Mouse (Mus musculus): ENCODE data around the gene Nvl. TPM values are rescaled to one million over a fixed set of nuclear protein-coding genes. Genes with fewer than 3 reads are reported as not detected.

The Nvl gene
- polyA plus RNA-seq, 1 experiment from 2014 or later = 38.1 TPM

DNA sequence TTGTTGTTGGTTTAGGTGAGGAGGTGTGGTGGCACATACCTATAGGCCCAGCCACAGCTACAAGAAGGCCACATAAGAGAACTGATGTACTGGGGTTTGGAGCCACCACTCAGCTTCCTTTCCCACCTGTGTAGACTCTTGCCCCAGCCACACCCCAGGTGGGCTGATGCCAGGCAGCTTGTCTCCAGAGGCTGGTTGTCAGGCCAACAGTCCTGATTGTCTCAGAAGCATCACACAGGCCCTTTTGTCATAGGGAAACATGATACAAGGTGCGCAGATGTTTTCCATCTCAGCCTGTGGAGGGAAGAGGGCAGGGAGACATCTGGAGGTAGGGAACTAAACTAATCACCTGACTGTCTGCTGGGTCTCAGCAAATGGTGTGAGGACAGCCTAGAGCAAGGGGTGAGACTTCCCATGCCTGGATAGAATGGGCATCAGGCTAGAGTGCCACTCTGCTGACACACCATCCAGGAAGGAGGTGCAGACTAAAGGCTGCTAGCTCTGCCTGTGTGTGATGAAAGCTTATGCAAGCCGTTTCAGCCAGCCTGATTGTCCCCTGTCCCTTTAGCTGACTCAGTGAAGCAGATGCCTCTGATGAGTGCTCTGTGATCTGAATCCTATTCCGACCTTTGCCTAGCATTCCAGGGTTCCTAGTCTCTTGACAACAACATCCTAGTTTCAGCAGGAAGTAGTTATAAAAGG is 82.1 kb downstream of the Nvl start:
- no peaks in the 10 kb centered on the region for H3K27me3 ChIP-seq (replicated peaks; ENCODE audit: control insufficient read depth, insufficient read depth, low read length)
- H3K27ac ChIP-seq (ENCODE audit: low read depth, low read length) = no peak overlapping the region
- no peak for DNase-seq (ENCODE audit: low spot score)
- no peaks in the 10 kb centered on the region for H3K9me3 ChIP-seq (ENCODE audit: control insufficient read depth, low read length)
- H3K9ac ChIP-seq (ENCODE audit: low read depth, low read length) = no peak overlapping the region
- no peak overlapping the region for H3K4me3 ChIP-seq (ENCODE audit: low read depth, low read length)
- no peak for ATAC-seq (replicated peaks; ENCODE audit: low FRiP score)
- H3K36me3 ChIP-seq (ENCODE audit: control insufficient read depth, insufficient read depth, low read length) = no peaks in the 10 kb centered on the region
- 66% methylated on average over 3 of the region's 3 CpGs for WGBS
- H3K4me1 ChIP-seq (replicated peaks; ENCODE audit: control insufficient read depth, insufficient read depth, low read length) = no peaks in the 10 kb centered on the region
- no peak overlapping the region for H3K4me2 ChIP-seq

DNA sequence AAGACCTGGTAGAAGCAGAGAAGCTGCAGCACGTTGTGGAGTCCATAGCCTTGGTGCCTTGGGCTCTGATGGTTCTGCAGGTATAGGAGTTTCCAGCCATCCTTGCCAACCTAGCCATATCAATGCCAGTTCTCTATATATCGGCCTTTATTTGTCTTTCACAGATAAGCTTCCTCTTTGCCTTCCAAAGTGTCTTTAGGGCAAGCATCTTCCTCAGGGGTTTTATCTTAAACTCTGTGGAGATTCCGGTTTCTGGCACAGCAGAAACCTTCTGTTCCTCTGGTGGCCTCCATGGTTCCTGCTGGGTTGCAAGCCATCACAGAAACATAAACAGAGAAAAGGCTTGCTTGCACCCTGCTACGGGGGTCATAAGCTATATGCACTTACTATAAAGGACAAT is 91.1 kb downstream of the Nvl start:
- Histone ChIP-seq H3K36me3 (ENCODE audit: control insufficient read depth, insufficient read depth, low read length) (no peaks in the 10 kb centered on the region), H3K4me2 (no peak overlapping the region), H3K4me1 (replicated peaks; ENCODE audit: control insufficient read depth, insufficient read depth, low read length) (no peaks in the 10 kb centered on the region), H3K9me3 (ENCODE audit: control insufficient read depth, low read length) (no peaks in the 10 kb centered on the region), H3K9ac (ENCODE audit: low read depth, low read length) (no peak overlapping the region), H3K27ac (ENCODE audit: low read depth, low read length) (no peak overlapping the region), H3K4me3 (ENCODE audit: low read depth, low read length) (no peak overlapping the region), H3K27me3 (replicated peaks; ENCODE audit: control insufficient read depth, insufficient read depth, low read length) (no peaks in the 10 kb centered on the region)
- WGBS = 66% methylated on average over 4 of the region's 4 CpGs
- DNase-seq (ENCODE audit: low spot score) = no peak
- ATAC-seq (replicated peaks; ENCODE audit: low FRiP score) = no peak

DNA sequence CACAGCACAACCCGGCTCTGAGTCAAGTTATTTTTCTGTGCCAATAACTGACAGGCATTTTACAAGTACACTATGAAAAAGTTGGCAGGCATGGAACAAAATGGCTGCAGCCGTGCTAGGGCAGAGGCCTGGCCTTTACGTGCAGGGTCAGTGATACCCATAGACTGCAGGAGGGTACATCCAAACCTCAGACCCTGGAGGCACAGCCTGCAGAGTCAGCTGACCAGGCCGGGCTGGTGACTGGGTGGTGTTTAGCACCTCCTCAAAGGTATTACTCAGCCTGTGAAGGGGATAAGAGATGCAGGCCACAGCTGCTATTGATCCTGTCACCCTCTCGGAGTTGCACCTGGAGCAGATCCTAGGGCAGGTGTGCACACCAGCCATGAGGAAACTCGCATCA is 93.1 kb downstream of the Nvl start, which contains the start of gene 9130409I23Rik:
Gene 9130409I23Rik (plus strand): TSS at position 301 of the 400 bp plus-strand sequence.
- no peaks in the 10 kb centered on the region for H3K4me1 ChIP-seq (replicated peaks; ENCODE audit: control insufficient read depth, insufficient read depth, low read length)
- H3K9me3 ChIP-seq (ENCODE audit: control insufficient read depth, low read length) = no peaks in the 10 kb centered on the region
- H3K9ac ChIP-seq (ENCODE audit: low read depth, low read length) = no peak within 1 kb of the TSS
- no peak within 1 kb of the TSS for H3K4me3 ChIP-seq (ENCODE audit: low read depth, low read length)
- DNase-seq (ENCODE audit: low spot score) (no peak), ATAC-seq (replicated peaks; ENCODE audit: low FRiP score) (no peak)
- no peak within 1 kb of the TSS for H3K27ac ChIP-seq (ENCODE audit: low read depth, low read length)
- H3K36me3 ChIP-seq (ENCODE audit: control insufficient read depth, insufficient read depth, low read length) = no peaks in the 10 kb centered on the region
- H3K4me2 ChIP-seq = no peak within 1 kb of the TSS
- H3K27me3 ChIP-seq (replicated peaks; ENCODE audit: control insufficient read depth, insufficient read depth, low read length) = 0 out of 2 replicates have a peak, but pooled peaks cover 3% of the 10 kb centered on the region
- 82% methylated on average over 6 of the region's 6 CpGs for WGBS

DNA sequence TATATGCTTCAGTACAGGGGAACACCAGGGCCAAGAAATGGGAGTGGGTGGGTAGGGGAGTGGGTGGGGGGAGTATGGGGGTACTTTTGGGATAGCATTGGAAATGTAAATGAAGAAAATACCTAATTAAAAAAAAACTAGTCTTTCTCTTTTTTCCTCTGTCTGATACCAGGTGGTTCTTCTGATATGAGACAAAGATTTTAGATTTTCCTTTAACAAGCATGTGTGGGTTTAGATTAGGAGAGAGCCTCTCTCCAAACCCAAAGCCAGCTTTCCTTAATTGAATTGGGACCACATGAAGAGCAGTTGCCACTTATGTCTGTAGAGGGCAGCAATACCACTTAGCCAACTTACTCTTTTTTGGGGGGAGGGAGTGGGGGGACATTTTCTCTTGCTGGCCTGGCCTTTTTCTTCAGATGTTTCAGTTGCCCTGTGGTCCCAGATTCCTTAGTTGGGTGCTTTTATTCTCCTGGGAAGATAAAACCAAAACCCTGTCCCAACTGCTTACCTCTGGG is 94.6 kb downstream of the Nvl start:
- Histone ChIP-seq H3K9me3 (ENCODE audit: control insufficient read depth, low read length) (no peaks in the 10 kb centered on the region), H3K36me3 (ENCODE audit: control insufficient read depth, insufficient read depth, low read length) (no peaks in the 10 kb centered on the region), H3K9ac (ENCODE audit: low read depth, low read length) (no peak overlapping the region), H3K27ac (ENCODE audit: low read depth, low read length) (no peak overlapping the region), H3K4me1 (replicated peaks; ENCODE audit: control insufficient read depth, insufficient read depth, low read length) (no peaks in the 10 kb centered on the region), H3K4me2 (no peak overlapping the region), H3K27me3 (replicated peaks; ENCODE audit: control insufficient read depth, insufficient read depth, low read length) (0 out of 2 replicates have a peak, but pooled peaks cover 3% of the 10 kb centered on the region), H3K4me3 (ENCODE audit: low read depth, low read length) (no peak overlapping the region)
- DNase-seq (ENCODE audit: low spot score) (no peak), ATAC-seq (replicated peaks; ENCODE audit: low FRiP score) (no peak)

DNA sequence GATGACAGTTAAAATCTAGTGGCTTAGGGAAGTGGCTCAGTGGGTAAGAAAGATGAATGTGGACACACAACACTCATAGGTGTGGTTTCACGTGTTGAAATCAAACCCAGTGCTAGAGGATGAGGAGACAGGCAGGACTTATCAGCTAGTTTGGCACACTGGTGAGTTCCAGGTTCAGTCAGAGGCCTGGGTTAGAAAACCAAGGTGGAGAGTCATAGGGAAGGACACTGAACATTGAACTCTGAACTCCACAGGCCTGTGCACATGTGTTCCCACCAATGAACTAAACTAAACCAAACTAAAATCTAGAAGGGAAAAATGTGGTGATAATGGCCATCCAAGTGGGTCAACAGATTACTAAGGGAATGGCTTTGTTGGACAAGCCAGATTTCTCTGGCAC is 96.5 kb downstream of the Nvl start:
- Histone ChIP-seq H3K27me3 (replicated peaks; ENCODE audit: control insufficient read depth, insufficient read depth, low read length) (peaks cover 3% of the 10 kb centered on the region; the same call in 1 of the 2 replicates), H3K9me3 (ENCODE audit: control insufficient read depth, low read length) (no peaks in the 10 kb centered on the region), H3K4me2 (no peak overlapping the region), H3K4me3 (ENCODE audit: low read depth, low read length) (no peak overlapping the region), H3K4me1 (replicated peaks; ENCODE audit: control insufficient read depth, insufficient read depth, low read length) (no peaks in the 10 kb centered on the region), H3K9ac (ENCODE audit: low read depth, low read length) (no peak overlapping the region), H3K36me3 (ENCODE audit: control insufficient read depth, insufficient read depth, low read length) (no peaks in the 10 kb centered on the region), H3K27ac (ENCODE audit: low read depth, low read length) (no peak overlapping the region)
- DNase-seq (ENCODE audit: low spot score) = no peak
- no peak for ATAC-seq (replicated peaks; ENCODE audit: low FRiP score)
- 51% methylated on average over 1 of the region's 1 CpGs for WGBS

DNA sequence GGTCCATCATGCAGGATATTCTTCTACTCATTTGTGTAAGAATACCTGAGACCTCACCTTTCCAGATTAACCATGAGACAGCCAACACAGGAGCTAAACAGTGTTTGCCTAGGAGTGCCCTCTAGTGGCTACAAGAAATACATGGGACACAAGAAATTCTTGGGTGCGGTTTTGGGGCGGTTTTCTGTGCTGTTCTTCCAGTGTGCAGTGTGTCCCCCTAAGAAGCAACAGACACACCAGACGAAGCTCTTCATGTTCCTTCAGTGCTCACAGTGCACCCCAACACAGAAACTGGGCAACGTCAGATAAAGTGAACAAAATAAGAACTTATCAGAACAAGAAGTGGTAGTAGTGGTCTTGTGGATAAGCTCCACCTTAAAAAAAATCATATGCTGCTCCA is 104.4 kb downstream of the Nvl start:
- Histone ChIP-seq H3K9me3 (ENCODE audit: control insufficient read depth, low read length) (no peaks in the 10 kb centered on the region), H3K4me1 (replicated peaks; ENCODE audit: control insufficient read depth, insufficient read depth, low read length) (no peaks in the 10 kb centered on the region), H3K36me3 (ENCODE audit: control insufficient read depth, insufficient read depth, low read length) (no peaks in the 10 kb centered on the region), H3K4me2 (no peak overlapping the region), H3K4me3 (ENCODE audit: low read depth, low read length) (no peak overlapping the region), H3K9ac (ENCODE audit: low read depth, low read length) (no peak overlapping the region), H3K27me3 (replicated peaks; ENCODE audit: control insufficient read depth, insufficient read depth, low read length) (peaks cover 5% of the 10 kb centered on the region), H3K27ac (ENCODE audit: low read depth, low read length) (no peak overlapping the region)
- ATAC-seq (replicated peaks; ENCODE audit: low FRiP score) = no peak
- no peak for DNase-seq (ENCODE audit: low spot score)
- WGBS = 11% methylated on average over 4 of the region's 4 CpGs

DNA sequence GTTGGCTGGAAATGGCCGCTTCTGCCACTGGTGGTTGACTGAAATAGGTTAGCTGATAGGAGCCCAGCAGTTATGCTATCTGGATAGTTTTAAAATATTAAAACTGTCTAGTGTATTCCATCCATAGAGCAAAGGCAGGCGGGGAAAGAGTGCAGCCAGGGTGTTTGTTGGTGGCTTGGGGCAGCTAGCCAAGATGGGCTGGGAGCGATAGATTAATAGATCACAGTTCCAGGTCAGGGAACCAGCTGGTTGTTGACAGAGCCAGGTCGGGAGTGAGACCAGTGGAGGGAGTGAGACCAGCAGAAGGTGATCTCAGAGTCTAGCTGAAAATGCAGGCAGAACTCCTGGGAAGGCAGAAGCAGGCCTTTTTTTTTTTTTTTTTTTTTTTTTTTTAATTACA is 106.4 kb downstream of the Nvl start:
- DNase-seq (ENCODE audit: low spot score) = no peak
- WGBS = 68% methylated on average over 4 of the region's 4 CpGs

More for the DNA sequence above, 106.4 kb downstream of the Nvl start:
- Histone ChIP-seq H3K27ac (ENCODE audit: low read depth, low read length) (no peak overlapping the region), H3K27me3 (replicated peaks; ENCODE audit: control insufficient read depth, insufficient read depth, low read length) (peaks cover 5% of the 10 kb centered on the region; the same call in 1 of the 2 replicates), H3K4me3 (ENCODE audit: low read depth, low read length) (no peak overlapping the region), H3K4me1 (replicated peaks; ENCODE audit: control insufficient read depth, insufficient read depth, low read length) (no peaks in the 10 kb centered on the region), H3K4me2 (no peak overlapping the region), H3K9me3 (ENCODE audit: control insufficient read depth, low read length) (no peaks in the 10 kb centered on the region), H3K9ac (ENCODE audit: low read depth, low read length) (no peak overlapping the region), H3K36me3 (ENCODE audit: control insufficient read depth, insufficient read depth, low read length) (no peaks in the 10 kb centered on the region)
- ATAC-seq (replicated peaks; ENCODE audit: low FRiP score) = no peak
